Mouse (Mus musculus) limb, embryonic 10.5 days (tissue): ENCODE results near the gene Btf3. TPM values are rescaled to one million over a fixed set of nuclear protein-coding genes. Genes with fewer than 3 reads are reported as not detected.

Experiments
- polyA plus RNA-seq: library from polyadenylated mRNA; unstranded; fragments of >200 nt; fragmentation: Nextera tagmentation; extraction: Ambion mirVana; gene quantifications from 2 replicates; pipeline ENCODE4 v1.2.1, GENCODE M21; 2016

Gene Btf3
- polyA plus RNA-seq, 1 experiment from 2014 or later = 695 TPM

Other genes starting within 250 kb of the Btf3 start
- gene Arhgef28, start 110.6 kb downstream of the Btf3 start, polyA plus RNA-seq = 5.5 and 11.0 TPM in 2 replicates
- gene Utp15, start 54.0 kb downstream of the Btf3 start, polyA plus RNA-seq = 51.4 and 54.5 TPM in 2 replicates
- 10.4 and 12.1 TPM in 2 replicates for gene Ankra2, start 53.9 kb downstream of the Btf3 start, polyA plus RNA-seq
- gene Gm21976, start 37.1 kb downstream of the Btf3 start, polyA plus RNA-seq = not detected in 2 replicates
- gene Foxd1, start 37.2 kb upstream of the Btf3 start, polyA plus RNA-seq = 0.11 and 0.21 TPM in 2 replicates
- 0.70 and 1.5 TPM in 2 replicates for gene Gm10320, start 175.0 kb upstream of the Btf3 start, polyA plus RNA-seq